Mouse (Mus musculus) olfactory bulb, adult 2 months (tissue): ENCODE data around the gene Trappc11.

Source experiments
- CTCF ChIP-seq: fragments of 200-500 bp; IDR thresholded peaks from 2 replicates; pipeline ENCODE4 v1.5.1; 2012; ENCODE audit warnings: low read depth, mild to moderate bottlenecking, low read length, moderate library complexity; ENCODE audit not compliant: insufficient read depth
- POLR2A ChIP-seq: fragments of 200-500 bp; IDR thresholded peaks from 2 replicates; pipeline ENCODE4 v1.6.1; 2012; ENCODE audit warnings: mild to moderate bottlenecking, low read depth, low read length, moderate library complexity; ENCODE audit not compliant: insufficient read depth

DNA sequence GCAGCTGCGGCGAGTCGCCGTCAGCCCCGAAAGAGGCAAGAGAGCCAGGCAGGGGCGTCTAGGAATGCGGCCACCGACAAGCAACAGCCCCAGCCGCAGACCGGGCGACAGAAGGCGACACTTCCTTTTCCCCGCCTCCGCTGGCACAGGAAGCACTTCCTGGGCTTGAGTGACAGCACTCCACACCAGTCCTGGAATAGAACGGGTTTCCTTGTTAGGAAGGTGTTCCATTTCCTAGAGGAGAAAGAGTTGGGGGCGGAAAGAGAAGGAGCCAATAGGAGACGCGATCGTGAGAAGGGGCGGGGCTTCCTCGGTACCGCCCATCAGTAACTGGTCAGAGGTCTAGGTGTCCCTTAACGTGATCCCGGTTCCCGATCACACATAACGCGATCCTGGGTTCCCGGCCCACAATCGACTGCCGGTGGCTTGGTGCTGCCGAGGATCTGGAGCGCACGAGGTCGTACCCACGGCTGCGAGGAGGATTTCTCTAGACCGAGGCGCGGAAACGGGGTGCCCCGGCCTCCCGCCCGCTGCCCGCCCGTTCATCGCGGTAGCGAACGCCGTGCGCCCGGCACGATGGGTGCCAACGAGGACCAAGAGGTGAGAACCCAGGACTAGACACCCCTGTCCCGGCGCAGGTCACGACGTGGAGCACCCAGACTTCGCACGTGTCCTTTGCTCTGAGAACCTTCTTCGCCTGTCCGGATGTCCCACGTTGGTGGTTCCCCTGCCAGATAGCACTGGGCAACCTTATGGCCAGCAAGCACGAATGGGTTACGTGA is at the start of gene Trappc11, which contains the start of gene Rwdd4a:
- TF ChIP-seq POLR2A, result peak; percentile 75; the same call in 1 of the 2 replicates
- TF ChIP-seq CTCF, result no peak
